Mouse (Mus musculus) E14TG2a.4 (cell line): ENCODE data around the gene Obscn.

Experiments
- H3K27me3 ChIP-seq: 2 replicates; pipeline ENCODE4 v1.6.1; 2014; ENCODE audit warnings: low read length, control low read depth; ENCODE audit not compliant: insufficient read depth
- H3K36me3 ChIP-seq: 2 replicates; pipeline ENCODE4 v1.6.1; 2014; ENCODE audit warnings: low read length, control low read depth; ENCODE audit not compliant: insufficient read depth
- H3K4me1 ChIP-seq: replicated peaks from 2 replicates; pipeline ENCODE4 v1.6.1; 2014; ENCODE audit warnings: low read depth, low read length, control low read depth
- H3K4me3 ChIP-seq: replicated peaks from 2 replicates; pipeline ENCODE4 v1.5.1; 2014; ENCODE audit warnings: mild to moderate bottlenecking, low read length
- H3K9me3 ChIP-seq: 2 replicates; pipeline ENCODE4 v1.6.1; 2014; ENCODE audit warnings: low read length, control low read depth
- CTCF ChIP-seq: conservative IDR thresholded peaks from 2 replicates; pipeline ENCODE4 v1.5.1; 2014; ENCODE audit warnings: low read length
- NANOG ChIP-seq: IDR thresholded peaks from 2 replicates; pipeline ENCODE4 v1.6.1; 2014; ENCODE audit warnings: borderline replicate concordance, low read length, mixed read lengths
- POU5F1 ChIP-seq: IDR thresholded peaks from 2 replicates; pipeline ENCODE4 v1.6.1; 2014; ENCODE audit warnings: low read length, borderline replicate concordance

Gene Obscn

GRCm38 (mm10) chr11:59058025-59058424 is 78.2 kb downstream of the Obscn start:
- Histone ChIP-seq H3K4me3 (no peak overlapping the region), H3K27me3 (0 out of 2 replicates have a peak, but pooled peaks cover 4% of the 10 kb centered on the region), H3K9me3 (no peaks in the 10 kb centered on the region), H3K4me1 (no peaks in the 10 kb centered on the region), H3K36me3 (no peaks in the 10 kb centered on the region)
- TF ChIP-seq NANOG (no peak), POU5F1 (no peak), CTCF (no peak)

DNA sequence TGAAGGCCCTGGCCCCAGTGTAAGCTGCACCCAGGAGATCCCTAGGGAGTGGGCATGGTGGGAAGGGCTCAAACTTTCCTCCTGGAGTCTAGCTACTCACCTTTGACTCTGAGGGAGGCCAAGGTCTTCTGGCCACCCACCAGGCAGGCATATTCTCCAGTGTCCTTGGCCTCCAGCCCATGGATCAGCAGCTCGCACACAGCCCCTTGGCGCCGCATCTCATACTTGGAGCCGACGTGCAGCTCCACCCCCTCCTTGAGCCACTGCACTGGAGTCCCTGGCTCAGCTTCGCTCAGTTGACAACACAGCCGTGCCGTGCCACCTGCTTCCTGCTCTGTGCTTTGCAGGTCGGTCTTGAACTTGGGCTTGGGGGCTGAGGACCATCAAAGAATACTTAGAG is 85.2 kb downstream of the Obscn start:
- Histone ChIP-seq H3K9me3 (no peaks in the 10 kb centered on the region), H3K27me3 (peaks cover 25% of the 10 kb centered on the region; the same call in 1 of the 2 replicates), H3K36me3 (no peaks in the 10 kb centered on the region), H3K4me3 (0 out of 2 replicates have a peak overlapping the region, but pooled peaks have one; percentile 32), H3K4me1 (0 out of 2 replicates have a peak, but pooled peaks cover 2% of the 10 kb centered on the region)
- TF ChIP-seq POU5F1 = no peak
- TF ChIP-seq NANOG = no peak
- no peak for TF ChIP-seq CTCF

GRCm38 (mm10) chr11:59044703-59045330 is 91.4 kb downstream of the Obscn start:
- Histone ChIP-seq H3K4me3 (no peak overlapping the region), H3K27me3 (peaks cover 7% of the 10 kb centered on the region; the same call in 1 of the 2 replicates), H3K36me3 (no peaks in the 10 kb centered on the region), H3K4me1 (no peaks in the 10 kb centered on the region), H3K9me3 (peaks cover 6% of the 10 kb centered on the region; the same call in 1 of the 2 replicates)
- no peak for TF ChIP-seq CTCF
- TF ChIP-seq POU5F1 = no peak

DNA sequence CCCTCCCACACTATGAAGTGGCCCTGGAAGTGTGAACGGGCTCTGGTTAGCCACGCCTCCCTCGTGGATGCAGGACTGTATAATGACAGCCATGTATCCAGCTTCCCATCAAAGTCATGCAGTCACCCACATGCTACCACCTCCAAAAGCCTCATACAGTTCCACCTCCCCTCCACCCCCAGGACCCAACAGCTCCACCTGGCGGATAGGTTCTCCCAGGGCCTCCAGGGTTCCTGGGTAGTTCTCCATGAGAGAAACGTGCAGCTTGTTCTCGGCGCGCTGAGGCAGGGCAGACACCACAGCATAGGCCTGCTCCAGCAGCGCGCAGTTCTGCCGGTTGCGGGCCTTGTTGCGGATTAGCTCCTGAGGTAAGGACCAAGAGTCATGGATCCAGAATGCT is 107.2 kb downstream of the Obscn start:
- no peaks in the 10 kb centered on the region for H3K36me3 ChIP-seq
- no peak overlapping the region for H3K4me3 ChIP-seq
- peaks cover 3% of the 10 kb centered on the region; the same call in 1 of the 2 replicates for H3K9me3 ChIP-seq
- H3K27me3 ChIP-seq = 0 out of 2 replicates have a peak, but pooled peaks cover 2% of the 10 kb centered on the region
- no peaks in the 10 kb centered on the region for H3K4me1 ChIP-seq
- TF ChIP-seq NANOG (no peak), CTCF (no peak), POU5F1 (no peak)

- H3K4me1 ChIP-seq = no peaks in the 10 kb centered on the region
- TF ChIP-seq POU5F1 = no peak
- no peak for TF ChIP-seq NANOG
- TF ChIP-seq CTCF = no peak
- no peaks in the 10 kb centered on the region for H3K36me3 ChIP-seq
Measured at GRCm38 (mm10) chr11:59026411-59026810, 109.8 kb downstream of the Obscn start.

GRCm38 (mm10) chr11:59015052-59015451 is 121.2 kb downstream of the Obscn start:
- H3K4me3 ChIP-seq = no peak overlapping the region
- no peaks in the 10 kb centered on the region; the same call in 1 of the 2 replicates for H3K27me3 ChIP-seq
- H3K36me3 ChIP-seq = no peaks in the 10 kb centered on the region
- H3K9me3 ChIP-seq = no peaks in the 10 kb centered on the region
- TF ChIP-seq POU5F1 (no peak), CTCF (peak; percentile 39)
- H3K4me1 ChIP-seq = no peaks in the 10 kb centered on the region

More at GRCm38 (mm10) chr11:59026411-59026810, 109.8 kb downstream of the Obscn start:
- Histone ChIP-seq H3K4me3 (no peak overlapping the region), H3K27me3 (0 out of 2 replicates have a peak, but pooled peaks cover 2% of the 10 kb centered on the region), H3K9me3 (peaks cover 3% of the 10 kb centered on the region; the same call in 1 of the 2 replicates)

DNA sequence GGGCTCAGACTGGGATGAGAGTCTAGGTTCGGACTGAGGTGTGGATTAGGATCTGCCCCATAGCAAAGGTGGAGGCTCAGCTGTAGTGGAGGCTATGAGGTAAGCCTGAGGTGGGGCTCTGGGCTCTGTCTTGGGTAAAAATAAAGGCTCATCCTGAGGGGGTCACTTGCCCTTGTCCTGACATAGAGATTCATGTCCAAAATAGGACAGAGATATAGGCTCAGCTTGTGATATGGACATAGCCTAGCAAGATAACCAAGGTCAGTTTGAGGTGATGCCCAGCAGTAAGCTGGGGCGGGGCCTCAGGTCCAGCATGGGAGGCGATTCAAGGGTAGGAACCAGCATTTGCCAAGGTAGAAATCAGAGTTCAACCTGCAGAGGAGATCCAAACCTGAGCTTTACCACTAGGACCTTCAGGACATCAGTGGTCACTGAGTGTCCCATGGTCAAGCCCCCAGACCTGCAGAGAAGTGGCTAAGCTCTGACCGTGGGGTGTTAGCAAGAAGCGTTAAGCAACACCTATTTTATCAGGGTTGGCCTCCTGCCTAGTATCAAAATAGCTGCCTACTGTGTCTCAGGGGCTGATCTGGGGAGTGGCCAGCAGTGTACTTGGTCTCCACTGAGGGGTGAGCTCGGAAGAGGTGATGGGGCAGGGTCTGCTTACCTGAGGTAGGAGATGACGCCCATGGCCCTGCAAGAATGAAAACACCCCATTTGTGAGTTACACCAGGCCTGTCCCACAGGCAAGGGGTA is 133.7 kb downstream of the Obscn start:
- Histone ChIP-seq H3K36me3 (no peaks in the 10 kb centered on the region), H3K4me1 (peaks cover 6% of the 10 kb centered on the region; the same call in 1 of the 2 replicates), H3K4me3 (no peak overlapping the region), H3K9me3 (no peaks in the 10 kb centered on the region), H3K27me3 (peaks cover 28% of the 10 kb centered on the region)
- no peak for TF ChIP-seq NANOG
- no peak for TF ChIP-seq POU5F1
- no peak for TF ChIP-seq CTCF

DNA sequence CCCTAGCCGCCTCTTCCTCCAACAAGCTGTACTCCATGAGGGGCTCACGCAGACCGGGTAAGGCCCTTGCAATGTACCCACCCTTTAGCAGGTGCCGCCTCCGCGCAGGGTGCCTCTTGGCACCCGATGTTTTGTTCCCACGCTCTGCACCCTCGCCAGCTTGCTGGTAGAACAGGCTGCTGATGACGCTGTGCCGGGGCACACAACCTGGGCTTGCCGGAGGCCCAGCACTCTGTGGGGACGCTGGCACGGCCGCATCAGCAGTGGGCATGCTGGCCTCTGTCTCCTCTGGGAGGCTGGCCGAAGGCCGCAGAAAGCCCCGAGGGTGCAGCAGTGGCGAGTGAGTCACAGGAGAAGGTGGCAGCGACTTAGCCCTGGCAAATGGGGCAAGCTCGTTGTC is 135.6 kb downstream of the Obscn start:
- H3K4me1 ChIP-seq = peaks cover 11% of the 10 kb centered on the region; the same call in 1 of the 2 replicates
- TF ChIP-seq POU5F1 = no peak
- no peak for TF ChIP-seq NANOG
- TF ChIP-seq CTCF = no peak
- no peaks in the 10 kb centered on the region for H3K9me3 ChIP-seq
- H3K36me3 ChIP-seq = no peaks in the 10 kb centered on the region
- H3K4me3 ChIP-seq = no peak overlapping the region
- peaks cover 46% of the 10 kb centered on the region for H3K27me3 ChIP-seq
